Mouse (Mus musculus): ENCODE data around the gene Scn8a.

DNA sequence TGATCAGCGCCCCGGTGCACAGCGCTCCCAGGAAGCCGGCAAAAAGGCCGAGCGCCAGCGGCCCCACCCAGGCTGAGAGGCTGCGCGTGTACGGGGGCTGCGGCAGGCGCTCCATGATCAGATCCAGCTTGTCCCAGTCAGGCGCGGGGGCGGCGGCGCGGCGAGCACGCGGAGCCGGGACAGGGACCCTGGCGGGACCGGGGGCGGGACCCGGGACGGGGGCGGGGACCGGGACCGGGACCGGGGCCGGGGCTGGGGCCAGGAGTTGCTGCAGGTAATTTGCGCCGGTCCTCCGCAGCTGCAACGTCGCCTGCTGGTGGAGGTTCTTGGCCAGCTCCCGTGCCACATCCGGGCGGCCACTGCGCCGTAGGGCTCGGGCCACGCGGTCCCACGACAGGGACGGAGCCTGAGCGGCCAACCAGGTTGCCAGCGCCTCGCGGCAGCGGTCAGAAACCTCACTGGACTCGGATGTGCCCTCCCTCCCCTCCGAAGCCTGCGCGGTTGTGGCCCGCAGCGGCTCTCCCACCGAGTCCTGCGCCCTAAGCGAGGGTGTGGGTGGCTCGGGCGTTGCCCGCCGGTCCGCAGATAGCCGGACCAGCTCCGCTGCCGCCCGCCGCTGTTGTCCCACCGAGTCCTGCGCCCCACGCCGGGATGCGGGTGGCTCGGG lies 177.0 kb downstream of the Scn8a start:
- TF ChIP-seq POLR2A (IDR thresholded peaks at IDR 0.05; ENCODE audit: insufficient read depth, low read depth, low read length) (no peak), CTCF (IDR thresholded peaks at IDR 0.05; ENCODE audit: insufficient read depth, low read depth, low read length) (no peak)

Data from olfactory bulb, adult 2 months (tissue).